In the genomic region with DNA sequence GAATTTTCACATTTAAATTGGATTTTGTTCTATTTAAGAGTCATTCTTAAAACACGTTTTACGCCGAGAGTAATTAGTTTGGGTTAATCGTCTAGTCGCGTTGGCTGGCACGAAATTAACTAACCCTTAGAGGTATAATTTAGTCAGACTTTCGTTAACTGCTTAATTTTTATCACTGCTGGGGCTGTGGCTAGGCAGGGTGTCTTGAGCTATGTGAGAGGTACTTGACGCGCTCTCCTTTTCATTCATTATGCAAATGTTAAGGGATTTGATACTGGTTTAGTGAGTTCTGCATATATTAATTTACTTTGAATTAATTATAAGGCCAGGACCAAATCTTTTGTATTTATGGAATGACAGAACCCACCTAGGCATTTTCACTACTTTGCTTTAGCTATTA, we compare ENCODE assay signal across 8 mouse cellular contexts. TPM values are rescaled to one million over a fixed set of nuclear protein-coding genes. Genes with fewer than 3 reads are reported as not detected.
DNase-seq lines count a peak whose midpoint lies in the region; ATAC-seq and TF ChIP-seq lines count a peak whose summit lies in the region.

No protein-coding gene starts in this region.

- intact Hi-C loops in left cerebral cortex, adult 2 months (cut with DNase I), result loop anchor here (2.0 kb wide), 1 partner anchor 167 kb away; a partner anchor contains a TSS
- intact Hi-C loops in left cerebral cortex, postnatal 4 days (cut with DNase I), result no loop called here

- peaks cover 8% of the 10 kb centered on the region for H3K4me1 ChIP-seq in embryonic facial prominence, embryonic 10.5 days
- no peaks in the 10 kb centered on the region for H3K4me1 ChIP-seq in intestine, embryonic 15.5 days (replicated peaks)
- peaks cover 6% of the 10 kb centered on the region for H3K4me1 ChIP-seq in neural tube, embryonic 12.5 days

- DNase-seq in left cerebral cortex, adult 2 months (ENCODE audit: extremely low spot score in 1 of 2, low spot score in 2 of 2), result no peak
- no peak for DNase-seq in left cerebral cortex, postnatal 4 days
- DNase-seq in embryonic facial prominence, embryonic 10.5 days (ENCODE audit: low spot score), result no peak
- DNase-seq in cerebellum, adult 11-12 months, result no peak
- DNase-seq in right cerebral cortex, postnatal 14 days, result no peak
- no peak for DNase-seq in spleen, postnatal 36 days (ENCODE audit: low spot score in 2 of 2)

- H3K9me3 ChIP-seq in embryonic facial prominence, embryonic 10.5 days, result no peaks in the 10 kb centered on the region
- H3K9me3 ChIP-seq in intestine, embryonic 15.5 days, result no peaks in the 10 kb centered on the region
- no peaks in the 10 kb centered on the region for H3K9me3 ChIP-seq in neural tube, embryonic 12.5 days

- H3K9ac ChIP-seq in intestine, embryonic 15.5 days, result peak overlapping the region; percentile 29; the same call in 1 of the 2 replicates
- peak overlapping the region; percentile 38 for H3K9ac ChIP-seq in neural tube, embryonic 12.5 days

- H3K27ac ChIP-seq in left cerebral cortex, adult 2 months, result peak overlapping the region; percentile 74
- H3K27ac ChIP-seq in embryonic facial prominence, embryonic 10.5 days (replicated peaks), result peak overlapping the region; percentile 72
- 0 out of 2 replicates have a peak overlapping the region, but pooled peaks have one; percentile 28 for H3K27ac ChIP-seq in intestine, embryonic 15.5 days
- no peak overlapping the region for H3K27ac ChIP-seq in neural tube, embryonic 12.5 days

- ATAC-seq in intestine, embryonic 15.5 days, result peak; percentile 48
- peak; percentile 67 for ATAC-seq in neural tube, embryonic 12.5 days (ENCODE audit: low FRiP score, low read depth)

- peak overlapping the region; percentile 89 for H3K4me3 ChIP-seq in left cerebral cortex, adult 2 months
- H3K4me3 ChIP-seq in embryonic facial prominence, embryonic 10.5 days, result peak overlapping the region; percentile 91
- peak overlapping the region; percentile 89 for H3K4me3 ChIP-seq in intestine, embryonic 15.5 days (replicated peaks)
- peak overlapping the region; percentile 67 for H3K4me3 ChIP-seq in neural tube, embryonic 12.5 days

- peak overlapping the region; percentile 57 for H3K4me2 ChIP-seq in intestine, embryonic 15.5 days (replicated peaks)
- H3K4me2 ChIP-seq in neural tube, embryonic 12.5 days (replicated peaks), result peak overlapping the region; percentile 64

- no peaks in the 10 kb centered on the region for H3K27me3 ChIP-seq in embryonic facial prominence, embryonic 10.5 days (replicated peaks; ENCODE audit: low read depth, poor library complexity, severe bottlenecking)
- no peaks in the 10 kb centered on the region for H3K27me3 ChIP-seq in intestine, embryonic 15.5 days (replicated peaks)
- H3K27me3 ChIP-seq in neural tube, embryonic 12.5 days (replicated peaks), result no peaks in the 10 kb centered on the region

- peaks cover 26% of the 10 kb centered on the region for H3K36me3 ChIP-seq in embryonic facial prominence, embryonic 10.5 days (replicated peaks)
- H3K36me3 ChIP-seq in intestine, embryonic 15.5 days, result peaks cover 2% of the 10 kb centered on the region; the same call in 1 of the 2 replicates
- H3K36me3 ChIP-seq in neural tube, embryonic 12.5 days, result peaks cover 14% of the 10 kb centered on the region

- 4% methylated on average over 10 of the region's 10 CpGs for WGBS in embryonic facial prominence, embryonic 10.5 days
- 2% methylated on average over 10 of the region's 10 CpGs for WGBS in intestine, embryonic 15.5 days
- 3% methylated on average over 10 of the region's 10 CpGs for WGBS in neural tube, embryonic 12.5 days

- TF ChIP-seq CTCF in left cerebral cortex, adult 2 months (IDR thresholded peaks at IDR 0.05), result no peak

RNA-seq across cellular contexts. Expression of a gene that starts 0.6 kb away (rescaled TPM):
- 100 to 1,000 TPM; 425 to 441 TPM for total RNA-seq in left cerebral cortex, adult 2 months (2021)
- total RNA-seq in left cerebral cortex, postnatal 4 days (2021), result 100 to 1,000 TPM; 133 to 139 TPM
- polyA plus RNA-seq in embryonic facial prominence, embryonic 10.5 days (2016; fragmentation: Nextera tagmentation; extraction: Ambion mirVana), result 202 and 213 TPM in 2 replicates
- 300 and 309 TPM in 2 replicates for polyA plus RNA-seq in intestine, embryonic 15.5 days (2015; fragmentation: Nextera tagmentation; extraction: Ambion mirVana)
- polyA plus RNA-seq in neural tube, embryonic 12.5 days (2016; fragmentation: Nextera tagmentation; extraction: Ambion mirVana), result 192 and 201 TPM in 2 replicates

RNA-seq across cellular contexts. Expression of a gene that starts 21.8 kb away (rescaled TPM):
- under 1 TPM in 1 of 2 experiments, not detected in 1; 0.70 TPM for total RNA-seq in left cerebral cortex, adult 2 months (2021)
- total RNA-seq in left cerebral cortex, postnatal 4 days (2021), result under 1 TPM; 0.54 to 0.72 TPM
- polyA plus RNA-seq in embryonic facial prominence, embryonic 10.5 days (2016; fragmentation: Nextera tagmentation; extraction: Ambion mirVana), result 0.49 TPM in 1 of 2 replicates, not detected in the other
- 59.3 and 59.7 TPM in 2 replicates for polyA plus RNA-seq in intestine, embryonic 15.5 days (2015; fragmentation: Nextera tagmentation; extraction: Ambion mirVana)
- 0.48 TPM in 1 of 2 replicates, not detected in the other for polyA plus RNA-seq in neural tube, embryonic 12.5 days (2016; fragmentation: Nextera tagmentation; extraction: Ambion mirVana)

RNA-seq across cellular contexts. Expression of a gene that starts 37.5 kb away (rescaled TPM):
- 10 to 100 TPM; 11.2 to 14.1 TPM for total RNA-seq in left cerebral cortex, adult 2 months (2021)
- 10 to 100 TPM in 1 of 2 experiments, 1 to 10 TPM in 1; 9.4 to 11.5 TPM for total RNA-seq in left cerebral cortex, postnatal 4 days (2021)
- polyA plus RNA-seq in embryonic facial prominence, embryonic 10.5 days (2016; fragmentation: Nextera tagmentation; extraction: Ambion mirVana), result 1.5 and 2.9 TPM in 2 replicates
- polyA plus RNA-seq in intestine, embryonic 15.5 days (2015; fragmentation: Nextera tagmentation; extraction: Ambion mirVana), result 0.29 and 0.34 TPM in 2 replicates
- polyA plus RNA-seq in neural tube, embryonic 12.5 days (2016; fragmentation: Nextera tagmentation; extraction: Ambion mirVana), result 6.1 and 9.8 TPM in 2 replicates

Comparison
In these comparisons a context has a peak if more than half of its experiments do, and no peak if none do; other contexts are left out.
1. RNA of a gene that starts 21.8 kb away (polyA plus RNA-seq): 59.3 to 59.7 TPM in intestine, embryonic 15.5 days; 0.48 TPM in neural tube, embryonic 12.5 days and 0.49 TPM in embryonic facial prominence, embryonic 10.5 days; every median in the first group is over 10 times any median in the second.
2. Peak in every context shown above with its lines, with median percentiles within 50 percentile points of each other: H3K4me3 ChIP-seq.